Mouse (Mus musculus) bone marrow macrophage, adult 2 months (primary cell): Measurements from ENCODE around the gene Grk1. TPM values are rescaled to one million over a fixed set of nuclear protein-coding genes. Genes with fewer than 3 reads are reported as not detected.

Source experiments
- H3K27ac ChIP-seq: 2 replicates; pipeline ENCODE4 v1.5.1; 2012; ENCODE audit warnings: low read depth, low read length; ENCODE audit not compliant: insufficient read depth
- H3K4me1 ChIP-seq: 2 replicates; pipeline ENCODE4 v1.6.1; 2012; ENCODE audit warnings: low read length; ENCODE audit not compliant: control insufficient read depth, insufficient read depth
- H3K4me3 ChIP-seq: 2 replicates; pipeline ENCODE4 v1.5.1; 2012; ENCODE audit warnings: mild to moderate bottlenecking, low read length, moderate library complexity; ENCODE audit not compliant: insufficient read depth
- CTCF ChIP-seq: IDR thresholded peaks from 2 replicates; pipeline ENCODE4 v1.5.1; 2012; ENCODE audit warnings: low read depth, mild to moderate bottlenecking, low read length, moderate library complexity
- POLR2A ChIP-seq: IDR thresholded peaks from 2 replicates; pipeline ENCODE4 v1.6.1; 2012; ENCODE audit warnings: mild to moderate bottlenecking, low read depth, low read length, borderline replicate concordance
- polyA plus RNA-seq: library from polyadenylated mRNA; stranded (reverse); fragments of >200 nt; gene quantifications from 2 replicates; pipeline ENCODE4 v1.2.4, GENCODE M21; 2012; ENCODE audit not compliant: missing spikeins, insufficient read depth, insufficient read length

Grk1 gene
- polyA plus RNA-seq, 1 experiment, result not detected

GRCm38 (mm10) chr8:13419111-13419639, 14.3 kb downstream of the Grk1 start:
- H3K27ac ChIP-seq, result no peak overlapping the region
- TF ChIP-seq POLR2A (no peak), CTCF (no peak)
- H3K4me3 ChIP-seq, result no peak overlapping the region
- H3K4me1 ChIP-seq, result no peaks in the 10 kb centered on the region

- no peaks in the 10 kb centered on the region for H3K4me1 ChIP-seq
- no peak overlapping the region for H3K27ac ChIP-seq
- H3K4me3 ChIP-seq, result no peak overlapping the region
- TF ChIP-seq POLR2A, result no peak
- TF ChIP-seq CTCF, result no peak
Observed at GRCm38 (mm10) chr8:13420970-13421369, 16.1 kb downstream of the Grk1 start.

DNA sequence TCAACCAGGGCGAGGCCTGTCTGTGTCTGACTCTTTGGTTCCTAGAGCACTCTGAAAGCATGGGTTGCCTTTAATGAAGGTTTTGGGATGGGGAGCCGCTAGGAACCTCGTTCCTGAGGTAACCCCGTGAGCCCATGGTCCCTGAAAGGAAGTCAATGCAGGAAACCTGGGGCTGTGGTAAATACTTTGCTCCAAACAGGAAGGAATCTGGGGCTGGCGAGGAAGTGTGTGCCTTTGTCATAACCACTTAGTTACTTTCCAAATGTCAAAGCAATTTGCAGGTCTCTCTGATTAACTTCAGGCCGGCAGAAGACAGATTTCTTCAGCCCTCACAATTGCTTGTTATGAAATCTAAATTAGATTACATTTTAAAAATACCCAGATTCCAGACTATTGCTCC, 22.5 kb downstream of the Grk1 start:
- no peak overlapping the region for H3K4me3 ChIP-seq
- TF ChIP-seq POLR2A, result no peak
- no peak for TF ChIP-seq CTCF
- no peak overlapping the region for H3K27ac ChIP-seq
- no peaks in the 10 kb centered on the region for H3K4me1 ChIP-seq

GRCm38 (mm10) chr8:13428156-13428555, 23.3 kb downstream of the Grk1 start:
- TF ChIP-seq CTCF (no peak), POLR2A (no peak)
- no peak overlapping the region for H3K27ac ChIP-seq
- no peak overlapping the region for H3K4me3 ChIP-seq

GRCm38 (mm10) chr8:13430412-13430811, 25.5 kb downstream of the Grk1 start:
- H3K4me1 ChIP-seq, result no peaks in the 10 kb centered on the region
- H3K27ac ChIP-seq, result no peak overlapping the region
- no peak overlapping the region for H3K4me3 ChIP-seq
- TF ChIP-seq CTCF, result no peak
- TF ChIP-seq POLR2A, result no peak

More at GRCm38 (mm10) chr8:13428156-13428555, 23.3 kb downstream of the Grk1 start:
- H3K4me1 ChIP-seq, result no peaks in the 10 kb centered on the region

GRCm38 (mm10) chr8:13430866-13431265, 26.0 kb downstream of the Grk1 start:
- TF ChIP-seq CTCF (no peak), POLR2A (no peak)
- H3K27ac ChIP-seq, result no peak overlapping the region
- H3K4me1 ChIP-seq, result no peaks in the 10 kb centered on the region
- H3K4me3 ChIP-seq, result no peak overlapping the region

DNA sequence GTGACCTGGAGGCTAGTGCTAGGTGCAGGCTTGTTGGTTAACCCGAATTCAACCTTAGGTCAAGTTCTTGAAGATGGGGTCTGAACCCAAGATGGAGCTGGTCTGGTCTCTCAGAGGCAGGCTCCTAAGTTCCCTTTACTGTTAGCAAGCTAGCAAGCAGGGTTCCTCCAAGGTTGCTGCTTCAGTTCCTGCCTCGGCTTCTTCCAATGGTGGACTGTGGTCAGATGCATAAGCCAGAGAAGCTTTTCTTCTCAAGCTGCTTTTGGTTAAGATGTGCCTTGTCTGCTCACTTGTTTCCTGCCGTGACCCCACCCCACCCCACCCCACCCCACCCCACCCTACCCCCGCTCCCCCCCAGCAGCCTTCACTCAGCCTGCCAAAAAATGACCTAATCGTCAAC, 28.2 kb downstream of the Grk1 start:
- no peak for TF ChIP-seq POLR2A
- TF ChIP-seq CTCF, result no peak
- H3K27ac ChIP-seq, result no peak overlapping the region
- H3K4me3 ChIP-seq, result no peak overlapping the region

DNA sequence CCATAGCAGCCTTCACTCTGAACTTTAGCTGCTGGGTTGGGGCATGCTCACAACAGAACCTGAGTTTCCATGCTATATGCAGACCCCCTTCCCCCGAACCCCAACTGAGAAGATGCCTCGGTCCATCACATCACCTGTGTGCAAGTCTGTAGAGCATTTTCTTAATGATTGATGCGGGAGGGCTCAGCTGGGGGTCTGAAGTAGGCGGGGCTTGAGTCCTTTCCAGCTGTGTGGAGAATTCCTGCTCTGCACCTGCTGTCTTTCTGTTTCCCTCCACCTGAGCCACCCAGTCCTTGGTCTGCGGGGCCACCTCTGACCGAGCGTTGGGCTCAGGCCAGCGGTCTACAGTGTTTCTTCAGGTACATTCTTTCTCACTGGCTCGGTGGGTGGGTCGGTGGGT, 30.0 kb downstream of the Grk1 start, which contains the start of gene Tmem255b:
TSS of gene Tmem255b (plus strand) at position 301 of the 400 bp plus-strand sequence.
- Histone ChIP-seq H3K27ac (no peak within 1 kb of the TSS), H3K4me1 (no peaks in the 10 kb centered on the region), H3K4me3 (no peak within 1 kb of the TSS)
- no peak for TF ChIP-seq CTCF
- no peak for TF ChIP-seq POLR2A

More for the DNA sequence above, 28.2 kb downstream of the Grk1 start:
- no peaks in the 10 kb centered on the region for H3K4me1 ChIP-seq

GRCm38 (mm10) chr8:13436052-13436451, 31.2 kb downstream of the Grk1 start:
- Histone ChIP-seq H3K27ac (no peak overlapping the region), H3K4me3 (no peak overlapping the region), H3K4me1 (no peaks in the 10 kb centered on the region)
- no peak for TF ChIP-seq CTCF
- TF ChIP-seq POLR2A, result no peak

DNA sequence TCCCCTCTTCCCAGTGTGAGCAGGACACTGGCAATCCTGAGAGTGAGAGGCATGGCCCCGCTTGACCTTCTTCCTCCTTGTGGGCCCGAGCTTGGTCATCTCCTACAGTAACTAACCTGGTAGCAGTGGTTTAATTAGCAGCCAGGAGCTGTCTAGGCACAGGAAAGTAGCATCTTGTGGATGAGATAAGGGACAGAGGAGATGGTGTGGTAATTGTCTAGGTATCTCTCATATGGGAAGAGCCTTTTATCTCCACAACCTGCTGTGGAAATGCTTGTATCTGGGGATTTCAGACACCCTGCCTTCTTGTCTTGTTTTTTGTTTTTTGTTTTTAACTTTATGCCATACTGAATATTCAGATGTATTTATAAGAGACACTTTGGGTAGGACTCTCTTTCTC, 32.6 kb downstream of the Grk1 start:
- H3K4me1 ChIP-seq, result no peaks in the 10 kb centered on the region
- H3K27ac ChIP-seq, result no peak overlapping the region
- no peak overlapping the region for H3K4me3 ChIP-seq
- TF ChIP-seq CTCF, result no peak
- TF ChIP-seq POLR2A, result no peak
